Mouse (Mus musculus): ENCODE measurements around the gene Psma6. TPM values are rescaled to one million over a fixed set of nuclear protein-coding genes. Genes with fewer than 3 reads are reported as not detected.

The Psma6 gene
- total and polyA plus RNA-seq, 3 experiments: 255 to 309 TPM; not detected in 1

- Histone ChIP-seq H3K79me2 (ENCODE audit: control insufficient read depth, insufficient read depth, low read length, poor library complexity) (no peaks in the 10 kb centered on the region), H3K36me3 (ENCODE audit: control insufficient read depth in 1 of 2, insufficient read depth in 2 of 2, low read length in 2 of 2) (no peaks in the 10 kb centered on the region)
Measured at GRCm38 (mm10) chr12:55376956-55377609, 6.9 kb upstream of the Psma6 start.

DNA sequence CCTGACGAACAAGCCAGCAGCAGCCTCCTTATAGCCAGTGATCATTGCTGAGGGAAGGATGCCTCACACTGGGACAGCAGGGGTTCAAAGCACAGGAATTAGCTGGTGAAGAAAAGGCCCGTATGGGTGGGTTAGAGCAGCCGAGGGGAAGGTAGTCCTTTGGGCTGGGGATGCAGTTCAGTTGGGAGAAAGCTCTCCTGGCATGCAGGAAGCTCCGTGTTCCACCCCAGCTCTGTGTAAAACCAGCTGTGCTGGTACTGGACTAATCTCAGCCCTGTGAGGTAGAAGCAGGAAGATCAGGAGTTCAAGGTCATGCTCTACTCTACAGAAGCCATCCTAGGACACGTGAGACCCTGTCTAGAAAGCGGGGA, 6.4 kb upstream of the Psma6 start:
- no peak for DNase-seq (ENCODE audit: low read depth, low spot score)
- Histone ChIP-seq H3K4me3 (ENCODE audit: control insufficient read depth in 1 of 2, insufficient read depth in 1 of 2, low read depth in 2 of 2, low read length in 2 of 2) (no peak overlapping the region), H3K79me2 (ENCODE audit: control insufficient read depth, insufficient read depth, low read length, poor library complexity) (no peaks in the 10 kb centered on the region), H3K9me3 (replicated peaks; ENCODE audit: insufficient read depth, low read length) (no peaks in the 10 kb centered on the region), H3K9ac (ENCODE audit: control insufficient read depth, low read depth, low read length, poor library complexity, severe bottlenecking) (no peak overlapping the region), H3K36me3 (ENCODE audit: control insufficient read depth in 1 of 2, insufficient read depth in 2 of 2, low read length in 2 of 2) (no peaks in the 10 kb centered on the region), H3K27ac (ENCODE audit: control insufficient read depth, low read depth, low read length) (no peak overlapping the region), H3K4me1 (ENCODE audit: control insufficient read depth in 1 of 2, insufficient read depth in 2 of 2, low read length in 2 of 2) (no peaks in the 10 kb centered on the region), H3K27me3 (ENCODE audit: control insufficient read depth in 1 of 2, insufficient read depth in 2 of 2, low read length in 2 of 2) (no peaks in the 10 kb centered on the region)
- TF ChIP-seq TAL1 (IDR thresholded peaks at IDR 0.05; ENCODE audit: low read length): no peak
- TF ChIP-seq MAX (IDR thresholded peaks at IDR 0.05; ENCODE audit: low read length): no peak
- no peak for TF ChIP-seq CTCF (IDR thresholded peaks at IDR 0.05 in 2 of 3, conservative IDR thresholded peaks at IDR 0.05 in 1 of 3; ENCODE audit: control insufficient read depth in 1 of 3, insufficient read depth in 1 of 3, low read depth in 2 of 3, low read length in 3 of 3, poor library complexity in 1 of 3, severe bottlenecking in 1 of 3)
- TF ChIP-seq GABPA (IDR thresholded peaks at IDR 0.05; ENCODE audit: low read depth, low read length): no peak
- TF ChIP-seq NELFE (IDR thresholded peaks at IDR 0.05; ENCODE audit: low read depth, low read length): no peak
- no peak for TF ChIP-seq JUND (IDR thresholded peaks at IDR 0.05; ENCODE audit: low read depth, low read length)
- TF ChIP-seq MEF2A (IDR thresholded peaks at IDR 0.05; ENCODE audit: extremely low read depth, insufficient replicate concordance, low read depth, low read length, poor library complexity, severe bottlenecking): no peak
- TF ChIP-seq GATA1 (IDR thresholded peaks at IDR 0.05; ENCODE audit: low read depth, low read length): no peak
- no peak for TF ChIP-seq EP300 (IDR thresholded peaks at IDR 0.05; ENCODE audit: low read depth in 1 of 2, low read length in 2 of 2)
- no peak for TF ChIP-seq MYC (IDR thresholded peaks at IDR 0.05; ENCODE audit: low read depth, low read length)
- no peak for TF ChIP-seq POLR2AphosphoS5 (IDR thresholded peaks at IDR 0.05; ENCODE audit: borderline replicate concordance, low read depth, low read length)
- TF ChIP-seq ELF1 (IDR thresholded peaks at IDR 0.05; ENCODE audit: low read depth, low read length): no peak
- TF ChIP-seq MYB (IDR thresholded peaks at IDR 0.05; ENCODE audit: low read depth, low read length): no peak
- no peak for TF ChIP-seq POLR2A (IDR thresholded peaks at IDR 0.05; ENCODE audit: control insufficient read depth in 1 of 2, insufficient read depth in 1 of 2, low read depth in 1 of 2, low read length in 2 of 2, poor library complexity in 1 of 2)
- TF ChIP-seq UBTF (IDR thresholded peaks at IDR 0.05; ENCODE audit: borderline replicate concordance, insufficient read depth, low read depth, low read length): no peak
- no peak for TF ChIP-seq ZKSCAN1 (IDR thresholded peaks at IDR 0.05; ENCODE audit: low read depth, low read length)
- no peak for TF ChIP-seq TBP (IDR thresholded peaks at IDR 0.05; ENCODE audit: low read depth, low read length)

More at GRCm38 (mm10) chr12:55376956-55377609, 6.9 kb upstream of the Psma6 start:
- Histone ChIP-seq H3K4me1 (ENCODE audit: control insufficient read depth in 1 of 2, insufficient read depth in 2 of 2, low read length in 2 of 2) (no peaks in the 10 kb centered on the region), H3K9ac (ENCODE audit: control insufficient read depth, low read depth, low read length, poor library complexity, severe bottlenecking) (no peak overlapping the region), H3K27ac (ENCODE audit: control insufficient read depth, low read depth, low read length) (no peak overlapping the region), H3K4me3 (ENCODE audit: control insufficient read depth in 1 of 2, insufficient read depth in 1 of 2, low read depth in 2 of 2, low read length in 2 of 2) (no peak overlapping the region), H3K9me3 (replicated peaks; ENCODE audit: insufficient read depth, low read length) (no peaks in the 10 kb centered on the region), H3K27me3 (ENCODE audit: control insufficient read depth in 1 of 2, insufficient read depth in 2 of 2, low read length in 2 of 2) (no peaks in the 10 kb centered on the region)
- no peak for DNase-seq (ENCODE audit: low read depth, low spot score)
- TF ChIP-seq MYB (IDR thresholded peaks at IDR 0.05; ENCODE audit: low read depth, low read length) (no peak), TBP (IDR thresholded peaks at IDR 0.05; ENCODE audit: low read depth, low read length) (no peak), SMC3 (IDR thresholded peaks at IDR 0.05; ENCODE audit: low read depth, low read length) (no peak), GABPA (IDR thresholded peaks at IDR 0.05; ENCODE audit: low read depth, low read length) (no peak), RAD21 (IDR thresholded peaks at IDR 0.05; ENCODE audit: low read depth, low read length) (no peak), E2F4 (IDR thresholded peaks at IDR 0.05; ENCODE audit: borderline replicate concordance, low read depth, low read length) (no peak), NRF1 (IDR thresholded peaks at IDR 0.05; ENCODE audit: insufficient read depth, low read depth, low read length, poor library complexity, severe bottlenecking) (no peak), USF2 (IDR thresholded peaks at IDR 0.05; ENCODE audit: borderline replicate concordance in 1 of 2, insufficient read depth in 1 of 2, low read depth in 1 of 2, low read length in 2 of 2) (no peak), SIN3A (IDR thresholded peaks at IDR 0.05; ENCODE audit: low read length) (no peak), ZMIZ1 (IDR thresholded peaks at IDR 0.05; ENCODE audit: low read depth, low read length) (no peak), ZNF384 (IDR thresholded peaks at IDR 0.05; ENCODE audit: low read depth, low read length) (no peak), BHLHE40 (IDR thresholded peaks at IDR 0.05; ENCODE audit: borderline replicate concordance, low read depth, low read length) (no peak), MXI1 (IDR thresholded peaks at IDR 0.05; ENCODE audit: low read depth, low read length) (no peak), USF1 (IDR thresholded peaks at IDR 0.05; ENCODE audit: low read depth, low read length) (no peak), ETS1 (IDR thresholded peaks at IDR 0.05; ENCODE audit: low read depth, low read length) (no peak), UBTF (IDR thresholded peaks at IDR 0.05; ENCODE audit: borderline replicate concordance, insufficient read depth, low read depth, low read length) (no peak)

Measured in MEL (cell line).